Mouse (Mus musculus) stomach, postnatal 0 days (tissue): ENCODE data around the gene Ankrd31. TPM values are rescaled to one million over a fixed set of nuclear protein-coding genes. Genes with fewer than 3 reads are reported as not detected.

Source experiments
- ATAC-seq: fragments of 200-750 bp; cut with Nextera tagmentation; 2 replicates; pipeline ENCODE4 v1.8.0; 2017; ENCODE audit not compliant: low FRiP score, low TSS enrichment
- DNase-seq: peaks from one replicate; pipeline ENCODE4 v3.0.0-alpha.2; 2016; ENCODE audit warnings: low spot score
- H3K27ac ChIP-seq: fragments of 300-500 bp; sonication (generic); replicated peaks from 2 replicates; pipeline ENCODE4 v1.5.1; 2014; ENCODE audit warnings: mild to moderate bottlenecking, control low read depth
- H3K27me3 ChIP-seq: fragments of 300-500 bp; sonication (generic); 2 replicates; pipeline ENCODE4 v1.6.1; 2014; ENCODE audit warnings: low read length; ENCODE audit not compliant: control insufficient read depth, insufficient read depth
- H3K36me3 ChIP-seq: fragments of 300-500 bp; sonication (generic); 2 replicates; pipeline ENCODE4 v1.6.1; 2014; ENCODE audit warnings: low read length, mixed read lengths; ENCODE audit not compliant: control insufficient read depth, insufficient read depth
- H3K4me1 ChIP-seq: fragments of 300-500 bp; sonication (generic); replicated peaks from 2 replicates; pipeline ENCODE4 v1.6.1; 2014; ENCODE audit warnings: antibody characterized with exemption; ENCODE audit not compliant: control insufficient read depth, insufficient read depth
- H3K4me2 ChIP-seq: fragments of 300-500 bp; sonication (generic); replicated peaks from 2 replicates; pipeline ENCODE4 v1.6.1; 2014; ENCODE audit warnings: low read depth, mild to moderate bottlenecking, control low read depth, moderate library complexity
- H3K4me3 ChIP-seq: fragments of 300-500 bp; sonication (generic); 2 replicates; pipeline ENCODE4 v1.5.1; 2014; ENCODE audit warnings: low read depth, low read length, control low read depth
- H3K9ac ChIP-seq: fragments of 300-500 bp; sonication (generic); 2 replicates; pipeline ENCODE4 v1.6.1; 2014; ENCODE audit warnings: mild to moderate bottlenecking, low read length, control low read depth, mixed read lengths
- H3K9me3 ChIP-seq: fragments of 300-500 bp; sonication (generic); 2 replicates; pipeline ENCODE4 v1.6.1; 2016; ENCODE audit warnings: low read length; ENCODE audit not compliant: control insufficient read depth
- CTCF ChIP-seq: IDR thresholded peaks from 2 replicates; pipeline ENCODE4 v1.5.1; 2016; ENCODE audit warnings: antibody characterized with exemption, low read depth, mild to moderate bottlenecking, moderate library complexity
- EP300 ChIP-seq: optimal IDR thresholded peaks from 2 replicates; pipeline ENCODE3; 2016; ENCODE audit warnings: antibody characterized with exemption
- WGBS: fragments of 180-500 bp; shearing (Covaris S2); extraction: QIAGEN DNeasy Blood & Tissue Kit; methylation state at CpG from one replicate; pipeline ENCODE4 v1.1.7; 2014; 5-methylcytosine and 5-hydroxymethylcytosine counted together
- polyA plus RNA-seq: library from polyadenylated mRNA; unstranded; fragments of >200 nt; fragmentation: Nextera tagmentation; extraction: Ambion mirVana; gene quantifications from 2 replicates; pipeline ENCODE4 v1.2.1, GENCODE M21; 2015

The Ankrd31 gene
- polyA plus RNA-seq, result not detected in 2 replicates

- TF ChIP-seq EP300 (no peak), CTCF (no peak)
- ATAC-seq (no peak), DNase-seq (no peak)
- H3K9ac ChIP-seq, result no peak within 1 kb of the TSS
- no peak within 1 kb of the TSS for H3K27ac ChIP-seq
- H3K9me3 ChIP-seq, result no peaks in the 10 kb centered on the region
- H3K27me3 ChIP-seq, result no peaks in the 10 kb centered on the region
- H3K4me1 ChIP-seq, result no peaks in the 10 kb centered on the region
- WGBS, result 92% methylated on average over 38 of the region's 42 CpGs
- H3K4me2 ChIP-seq, result no peak within 1 kb of the TSS
- no peaks in the 10 kb centered on the region for H3K36me3 ChIP-seq
- no peak within 1 kb of the TSS for H3K4me3 ChIP-seq
Measured at GRCm38 (mm10) chr13:96748109-96748845, at the start of gene Ankrd31. Gene Ankrd31 (plus strand): TSS chr13:96748272.

- ATAC-seq (no peak), DNase-seq (no peak)
- no peaks in the 10 kb centered on the region for H3K36me3 ChIP-seq
- H3K27me3 ChIP-seq, result no peaks in the 10 kb centered on the region
- no peak for TF ChIP-seq CTCF
- TF ChIP-seq EP300, result no peak
- WGBS, result 67% methylated on average over 9 of the region's 9 CpGs
- no peak overlapping the region for H3K4me3 ChIP-seq
- no peaks in the 10 kb centered on the region for H3K9me3 ChIP-seq
- no peak overlapping the region for H3K27ac ChIP-seq
- H3K4me2 ChIP-seq, result no peak overlapping the region
- H3K4me1 ChIP-seq, result no peaks in the 10 kb centered on the region
- no peak overlapping the region for H3K9ac ChIP-seq
Measured at GRCm38 (mm10) chr13:96702567-96703278, 45.3 kb upstream of the Ankrd31 start.

- H3K9me3 ChIP-seq, result no peaks in the 10 kb centered on the region
- no peak overlapping the region for H3K4me3 ChIP-seq
- H3K36me3 ChIP-seq, result no peaks in the 10 kb centered on the region
- H3K27me3 ChIP-seq, result no peaks in the 10 kb centered on the region
- ATAC-seq (no peak), DNase-seq (no peak)
- no peaks in the 10 kb centered on the region for H3K4me1 ChIP-seq
- no peak overlapping the region for H3K4me2 ChIP-seq
- 67% methylated on average over 8 of the region's 8 CpGs for WGBS
- TF ChIP-seq EP300 (no peak), CTCF (no peak)
- H3K9ac ChIP-seq, result no peak overlapping the region
- no peak overlapping the region for H3K27ac ChIP-seq
Measured at GRCm38 (mm10) chr13:96709269-96710233, 38.5 kb upstream of the Ankrd31 start.

GRCm38 (mm10) chr13:96716311-96716710, 31.8 kb upstream of the Ankrd31 start:
- ATAC-seq (no peak), DNase-seq (no peak)
- H3K4me2 ChIP-seq, result no peak overlapping the region
- H3K9me3 ChIP-seq, result no peaks in the 10 kb centered on the region
- no peak overlapping the region for H3K9ac ChIP-seq
- no peaks in the 10 kb centered on the region for H3K4me1 ChIP-seq
- 80% methylated on average over 2 of the region's 2 CpGs for WGBS
- TF ChIP-seq CTCF, result no peak
- no peak for TF ChIP-seq EP300
- no peak overlapping the region for H3K27ac ChIP-seq
- no peak overlapping the region for H3K4me3 ChIP-seq
- H3K27me3 ChIP-seq, result no peaks in the 10 kb centered on the region
- H3K36me3 ChIP-seq, result no peaks in the 10 kb centered on the region

- Histone ChIP-seq H3K9ac (no peak overlapping the region), H3K27ac (no peak overlapping the region), H3K4me2 (no peak overlapping the region), H3K4me1 (no peaks in the 10 kb centered on the region), H3K36me3 (no peaks in the 10 kb centered on the region), H3K27me3 (no peaks in the 10 kb centered on the region), H3K4me3 (no peak overlapping the region), H3K9me3 (no peaks in the 10 kb centered on the region)
- ATAC-seq (no peak), DNase-seq (no peak)
- 50% methylated on average over 1 of the region's 1 CpGs for WGBS
- TF ChIP-seq EP300 (no peak), CTCF (no peak)
Measured at GRCm38 (mm10) chr13:96717821-96718220, 30.3 kb upstream of the Ankrd31 start.
